Mouse (Mus musculus) c-Kit-positive CD71-negative TER-119-negative erythroid progenitor cells, embryonic 14.5 days (primary cell): ENCODE results near the gene Gjc1.

Source experiments
- DNase-seq: peaks from one replicate; pipeline ENCODE4 v3.0.0-alpha.2; 2013; ENCODE audit warnings: low read depth

The Gjc1 gene

DNA sequence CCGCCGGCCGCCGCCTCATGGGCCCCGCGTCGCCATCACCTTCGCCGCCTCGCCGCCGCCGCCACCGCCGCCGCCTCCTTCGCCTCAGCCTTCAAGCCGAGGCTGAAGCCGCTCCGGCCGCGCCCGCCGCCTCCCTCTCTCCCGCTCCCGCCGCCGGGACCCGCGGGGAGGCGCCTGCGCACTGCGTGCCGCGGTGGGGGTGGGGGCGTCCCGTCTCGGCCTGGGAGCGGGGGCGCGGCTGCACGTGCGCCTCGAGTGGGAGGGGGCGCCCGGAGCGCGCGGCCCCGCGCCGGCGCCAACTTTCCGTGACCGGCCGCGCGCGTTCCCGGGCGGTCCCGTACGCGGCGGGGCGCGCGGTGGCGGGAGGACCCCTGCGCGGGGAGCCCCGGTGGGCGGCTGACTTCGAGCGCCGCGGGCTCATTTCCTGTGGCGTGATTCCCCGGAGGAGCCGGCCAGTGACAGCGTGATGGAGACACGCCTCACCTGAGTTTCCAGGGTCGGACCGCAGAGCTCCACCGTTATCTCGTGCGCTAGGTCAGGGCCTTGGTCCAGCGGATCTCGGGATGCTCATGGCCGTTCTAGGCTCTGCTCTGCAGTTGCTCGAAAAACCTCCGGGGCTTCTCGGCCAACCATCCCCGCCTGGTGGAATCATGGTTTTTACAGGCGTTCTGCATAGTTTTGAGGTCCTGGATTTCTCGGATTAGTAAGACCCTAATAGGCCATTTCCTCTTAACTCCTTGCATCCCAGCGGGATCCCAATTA, at the start of gene Gjc1:
Gene Gjc1, minus strand, starts transcription at position 680 of the 762 bp plus-strand sequence.
- no peak for DNase-seq

GRCm38 (mm10) chr11:102864272-102864671, 44.8 kb upstream of the Gjc1 start:
- DNase-seq, result peak; percentile 57

- no peak for DNase-seq
These were observed 40.4 kb upstream of the Gjc1 start for GRCm38 (mm10) chr11:102859933-102860332.

DNA sequence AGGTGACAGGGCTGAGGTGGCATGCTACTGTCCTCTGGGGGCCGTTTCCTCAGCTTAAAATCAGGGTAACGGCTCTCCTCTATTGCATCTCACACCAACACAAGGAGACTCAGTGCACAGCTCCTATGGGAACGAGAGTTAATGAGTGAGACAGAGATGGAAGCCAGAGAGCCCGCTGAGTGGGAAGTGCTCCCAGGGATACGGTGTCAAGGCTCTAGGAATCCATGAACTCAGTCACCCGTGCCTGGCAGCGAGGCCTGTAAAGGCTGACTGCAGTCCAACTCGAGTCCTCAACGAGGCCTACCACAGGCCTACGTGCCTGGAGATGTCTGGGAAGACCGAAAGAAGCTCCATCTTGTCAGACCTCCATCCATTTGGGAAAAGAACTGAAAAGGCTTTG, 39.5 kb upstream of the Gjc1 start:
- DNase-seq, result no peak

DNA sequence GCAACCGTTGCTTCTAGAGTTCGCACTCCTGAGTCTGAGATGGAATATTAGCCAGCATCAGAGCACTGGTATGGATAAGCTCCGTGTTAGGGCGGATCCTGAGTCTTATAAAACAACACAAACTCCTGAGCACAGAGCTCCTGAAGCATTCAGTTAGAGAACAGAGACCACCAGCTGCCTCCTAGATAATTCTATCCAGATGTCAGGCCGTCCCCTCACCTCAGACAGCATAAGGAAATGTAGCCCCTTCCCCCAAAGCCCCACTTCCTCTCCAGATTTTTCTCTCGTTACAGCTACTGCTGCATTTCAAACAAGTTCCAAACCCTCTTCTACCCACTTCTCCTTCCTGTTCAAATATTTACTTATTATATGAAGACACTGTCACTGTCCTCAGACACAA, 36.4 kb upstream of the Gjc1 start:
- DNase-seq, result no peak

GRCm38 (mm10) chr11:102853760-102854159, 34.3 kb upstream of the Gjc1 start:
- DNase-seq, result no peak

DNA sequence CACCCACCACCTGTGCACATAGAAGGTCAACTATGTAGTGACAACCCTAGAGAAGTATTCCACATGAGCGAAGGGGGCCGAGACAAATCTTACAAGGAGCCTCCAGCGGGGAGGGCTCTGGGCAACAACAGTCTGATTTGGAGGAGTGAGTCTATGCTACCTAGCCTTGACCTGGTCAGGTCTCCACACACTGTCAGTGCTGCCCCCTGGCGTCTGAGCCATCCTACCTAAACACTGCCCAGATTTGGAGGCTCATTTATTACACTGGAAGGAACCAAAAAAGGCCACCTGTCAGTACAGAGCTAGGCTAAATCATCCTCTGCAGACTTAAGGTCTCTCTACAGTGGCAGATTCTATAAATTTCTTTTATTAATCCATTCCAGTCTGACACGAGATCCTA, 32.4 kb upstream of the Gjc1 start:
- peak; percentile 24 for DNase-seq

GRCm38 (mm10) chr11:102845926-102846325, 26.4 kb upstream of the Gjc1 start:
- DNase-seq, result no peak

GRCm38 (mm10) chr11:102838616-102839150, 19.2 kb upstream of the Gjc1 start:
- no peak for DNase-seq

GRCm38 (mm10) chr11:102838126-102838525, 18.6 kb upstream of the Gjc1 start:
- no peak for DNase-seq

GRCm38 (mm10) chr11:102837385-102837784, 17.9 kb upstream of the Gjc1 start:
- no peak for DNase-seq

DNA sequence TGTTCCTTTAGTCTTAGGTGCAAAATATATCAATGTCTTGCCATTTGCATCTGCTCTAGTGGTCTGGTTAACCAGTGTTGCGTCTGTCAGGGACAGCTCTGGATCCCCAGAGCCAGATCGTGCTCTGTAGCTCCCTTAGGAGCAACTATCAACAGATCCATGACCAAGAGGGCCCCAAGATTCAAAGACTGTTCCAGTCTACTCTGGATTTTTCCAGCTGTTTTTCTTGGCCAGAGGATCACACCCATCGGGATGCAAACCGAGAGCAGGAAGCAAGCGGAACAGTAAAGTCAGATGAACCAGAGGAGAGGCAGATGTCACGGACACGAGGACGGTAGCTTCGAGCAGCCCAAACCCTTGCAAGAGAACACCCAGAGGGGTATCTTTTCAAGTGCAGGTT, 16.6 kb upstream of the Gjc1 start:
- no peak for DNase-seq

DNA sequence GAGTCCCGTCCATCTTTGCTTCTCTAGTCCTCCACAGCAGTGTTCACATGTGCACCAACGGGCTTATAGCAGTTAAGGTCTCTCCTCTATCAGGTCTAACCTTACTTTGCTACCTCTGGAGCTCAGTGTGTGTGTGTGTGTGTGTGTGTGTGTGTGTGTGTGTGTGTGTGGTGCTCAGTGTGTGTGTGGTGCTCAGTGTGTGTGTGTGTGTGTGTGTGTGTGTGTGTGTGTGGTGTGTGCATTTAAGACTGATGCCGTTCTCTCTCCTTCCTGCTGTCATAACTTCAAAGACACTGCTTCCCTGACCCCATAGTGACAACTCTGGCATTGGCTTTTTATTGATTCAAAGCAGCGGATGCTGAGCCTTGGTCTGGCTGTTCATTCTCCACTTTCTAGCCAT, 16.0 kb upstream of the Gjc1 start, which contains the start of gene Higd1b:
Gene Higd1b, plus strand, starts transcription at position 301 of the 400 bp plus-strand sequence.
- no peak for DNase-seq

GRCm38 (mm10) chr11:102834219-102834618, 14.7 kb upstream of the Gjc1 start:
- DNase-seq, result no peak

DNA sequence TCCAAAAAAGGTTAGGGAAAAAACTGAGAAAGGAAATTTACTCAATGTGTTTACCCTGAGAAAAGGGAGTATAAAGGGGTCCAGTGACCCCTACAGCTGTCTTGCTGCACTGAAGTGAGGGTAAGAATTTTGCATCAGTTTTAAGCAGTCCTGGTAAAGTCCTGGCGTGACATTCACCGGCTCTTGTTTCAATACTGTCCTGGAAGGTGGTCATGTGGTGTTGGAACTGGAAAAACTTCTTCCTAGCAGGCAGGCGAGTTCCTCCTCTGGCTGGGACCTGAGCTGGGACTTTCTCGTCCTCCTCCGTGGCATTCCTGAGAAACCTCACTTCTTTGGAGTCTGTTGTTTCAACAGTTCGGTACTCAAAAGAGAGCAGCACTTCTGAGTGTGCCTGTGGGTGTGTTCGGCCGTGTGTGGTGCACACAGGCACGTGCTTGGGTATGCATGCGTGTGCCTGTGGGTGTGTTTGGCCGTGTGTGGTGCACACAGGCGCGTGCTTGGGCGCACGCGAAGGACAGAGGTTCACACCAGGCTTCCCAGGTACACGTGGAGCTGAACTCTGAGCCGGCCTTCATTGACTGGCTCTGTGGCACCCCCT, 13.3 kb upstream of the Gjc1 start:
- no peak for DNase-seq

DNA sequence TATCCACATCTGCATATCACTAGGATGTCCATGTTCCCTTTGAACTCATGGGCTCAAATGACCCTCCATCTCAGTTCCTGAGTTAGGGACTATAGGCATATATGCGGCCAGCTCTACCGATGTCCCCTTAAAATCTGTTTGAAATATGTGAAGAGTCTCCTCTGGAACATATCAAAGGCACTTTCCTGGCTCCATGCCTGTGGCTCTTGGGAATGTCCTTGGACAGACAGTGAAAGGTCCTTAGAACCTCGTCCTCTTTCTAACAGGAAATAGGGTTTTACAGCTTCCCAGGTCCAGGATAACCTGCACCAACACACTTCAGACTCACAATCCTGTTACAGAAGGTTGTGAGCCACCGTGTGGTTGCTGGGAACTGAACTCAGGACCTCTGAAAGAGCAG, 10.8 kb upstream of the Gjc1 start:
- no peak for DNase-seq

DNA sequence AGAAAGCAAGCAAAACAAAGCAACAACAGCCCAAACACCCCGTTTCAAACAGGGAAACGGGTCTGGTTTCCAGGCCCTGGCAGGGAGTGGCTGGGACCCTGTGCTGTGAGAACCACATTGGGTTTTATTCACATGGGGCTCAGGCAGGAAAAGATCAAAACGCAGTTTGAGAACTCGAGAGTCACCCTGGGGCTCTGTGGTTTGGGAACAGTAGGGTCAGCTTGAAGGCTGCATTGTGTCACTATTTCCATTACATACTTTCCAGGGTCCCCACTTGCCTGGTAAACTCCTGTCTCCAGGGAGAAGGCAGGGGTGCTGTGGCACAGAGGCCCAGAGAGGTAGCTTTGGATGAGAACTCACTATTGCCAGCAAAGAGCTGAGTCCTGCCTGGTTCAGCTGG, 7.6 kb upstream of the Gjc1 start:
- DNase-seq, result no peak

GRCm38 (mm10) chr11:102826476-102826875, 7.0 kb upstream of the Gjc1 start:
- no peak for DNase-seq

DNA sequence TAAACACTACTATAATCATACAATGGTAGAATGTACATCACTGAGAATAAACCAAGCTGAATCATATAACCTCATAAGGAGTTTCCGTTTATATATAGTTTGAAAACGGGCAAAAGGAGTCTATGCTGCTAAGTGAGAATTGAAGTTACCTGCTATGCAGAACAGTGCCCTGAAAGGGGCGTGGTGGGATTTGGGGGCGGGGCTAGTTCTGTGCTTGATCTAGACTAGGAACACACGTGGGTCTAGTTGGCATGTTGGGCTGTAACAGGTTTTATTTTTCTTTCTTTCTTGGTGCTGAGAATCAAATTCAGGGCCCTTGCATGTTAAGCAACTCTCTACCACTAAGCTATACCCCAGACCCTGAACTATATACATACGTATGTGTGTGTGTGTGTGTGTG, 1.7 kb upstream of the Gjc1 start:
- no peak for DNase-seq

- DNase-seq, result no peak
These were observed 932 bp upstream of the Gjc1 start for GRCm38 (mm10) chr11:102820432-102820831.

- DNase-seq, result no peak
These were observed 384 bp upstream of the Gjc1 start for GRCm38 (mm10) chr11:102819783-102820385.

GRCm38 (mm10) chr11:102818121-102819020, 1.1 kb downstream of the Gjc1 start:
- no peak for DNase-seq
